Mouse (Mus musculus): ENCODE data around the gene Mgat3. TPM values are rescaled to one million over a fixed set of nuclear protein-coding genes. Genes with fewer than 3 reads are reported as not detected.

Gene Mgat3
- polyA plus RNA-seq, 1 experiment, result 19.2 TPM

- Histone ChIP-seq H3ac (ENCODE audit: control insufficient read depth, insufficient read length, low read depth) (no peak overlapping the region), H3K4me3 (ENCODE audit: insufficient read depth, poor library complexity, severe bottlenecking) (no peak overlapping the region), H3K27me3 (ENCODE audit: control insufficient read depth, insufficient read depth, insufficient read length) (no peaks in the 10 kb centered on the region), H3K79me3 (ENCODE audit: low read depth) (no peaks in the 10 kb centered on the region), H3K79me2 (ENCODE audit: control insufficient read depth, insufficient read depth) (no peaks in the 10 kb centered on the region), H3K36me3 (ENCODE audit: control insufficient read depth, insufficient read depth) (peaks cover 80% of the 10 kb centered on the region)
- TF ChIP-seq CTCF (IDR thresholded peaks at IDR 0.05; ENCODE audit: control insufficient read depth, insufficient read depth, insufficient read length) (no peak), CEBPB (IDR thresholded peaks at IDR 0.05; ENCODE audit: low read depth) (no peak), MYOG (IDR thresholded peaks at IDR 0.05; ENCODE audit: control insufficient read depth, extremely low read depth, insufficient read length) (no peak), FOSL1 (IDR thresholded peaks at IDR 0.05; ENCODE audit: insufficient read depth, low read length, poor library complexity, severe bottlenecking) (no peak), MAX (IDR thresholded peaks at IDR 0.05) (no peak), MYOD1 (IDR thresholded peaks at IDR 0.05; ENCODE audit: control insufficient read depth, insufficient read length, low read depth) (no peak), USF1 (IDR thresholded peaks at IDR 0.05; ENCODE audit: low read depth) (no peak)
Measured at GRCm38 (mm10) chr15:80158707-80159090, 14.8 kb upstream of the Mgat3 start.

DNA sequence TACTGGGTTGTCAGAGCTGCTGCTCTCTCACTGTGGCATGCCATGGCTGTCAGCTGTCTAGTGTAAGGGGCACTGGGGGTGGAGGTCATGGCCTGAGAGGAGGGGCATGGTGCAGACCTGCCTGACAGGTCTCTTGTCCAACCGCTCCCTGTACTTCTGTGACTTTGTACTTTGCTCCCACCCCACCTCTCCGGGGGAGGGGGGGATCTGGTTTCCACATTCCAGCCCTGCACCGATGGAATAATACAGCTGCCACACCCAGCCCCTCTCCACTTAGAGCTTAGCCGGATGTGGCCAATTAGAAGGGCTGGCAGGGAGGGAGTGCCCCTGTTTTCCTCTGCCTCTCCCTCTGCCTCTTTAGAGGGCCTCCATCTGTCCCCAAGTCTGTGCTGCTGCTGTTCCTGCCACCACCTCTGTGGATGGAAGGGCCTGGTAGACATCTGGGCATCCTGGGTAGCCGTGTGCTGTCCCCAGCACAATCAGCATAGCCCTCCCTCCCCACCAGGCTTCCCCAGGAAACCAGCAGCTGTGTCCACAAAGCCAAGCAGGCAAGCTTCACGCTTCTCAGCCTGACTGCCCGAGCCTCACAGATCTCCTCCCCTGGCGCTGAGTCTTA, 14.1 kb upstream of the Mgat3 start:
- no peaks in the 10 kb centered on the region for H3K79me2 ChIP-seq (ENCODE audit: control insufficient read depth, insufficient read depth)
- H3K27me3 ChIP-seq (ENCODE audit: control insufficient read depth, insufficient read depth, insufficient read length), result no peaks in the 10 kb centered on the region
- no peaks in the 10 kb centered on the region for H3K79me3 ChIP-seq (ENCODE audit: low read depth)
- no peak for TF ChIP-seq MYOG (IDR thresholded peaks at IDR 0.05; ENCODE audit: control insufficient read depth, extremely low read depth, insufficient read length)
- TF ChIP-seq MAX (IDR thresholded peaks at IDR 0.05), result peak; percentile 29
- TF ChIP-seq CTCF (IDR thresholded peaks at IDR 0.05; ENCODE audit: control insufficient read depth, insufficient read depth, insufficient read length), result no peak
- TF ChIP-seq MYOD1 (IDR thresholded peaks at IDR 0.05; ENCODE audit: control insufficient read depth, insufficient read length, low read depth), result peak; percentile 14
- H3ac ChIP-seq (ENCODE audit: control insufficient read depth, insufficient read length, low read depth), result peak overlapping the region; percentile 61
- H3K4me3 ChIP-seq (ENCODE audit: insufficient read depth, poor library complexity, severe bottlenecking), result no peak overlapping the region
- H3K36me3 ChIP-seq (ENCODE audit: control insufficient read depth, insufficient read depth), result peaks cover 73% of the 10 kb centered on the region

GRCm38 (mm10) chr15:80160223-80160622, 13.3 kb upstream of the Mgat3 start:
- Histone ChIP-seq H3K79me2 (ENCODE audit: control insufficient read depth, insufficient read depth) (no peaks in the 10 kb centered on the region), H3K36me3 (ENCODE audit: control insufficient read depth, insufficient read depth) (peaks cover 64% of the 10 kb centered on the region)
- no peak for TF ChIP-seq MYOD1 (IDR thresholded peaks at IDR 0.05; ENCODE audit: control insufficient read depth, insufficient read length, low read depth)
- no peak for TF ChIP-seq CEBPB (IDR thresholded peaks at IDR 0.05; ENCODE audit: low read depth)
- peak; percentile 92 for TF ChIP-seq MAX (IDR thresholded peaks at IDR 0.05)
- no peak for TF ChIP-seq MYOG (IDR thresholded peaks at IDR 0.05; ENCODE audit: control insufficient read depth, extremely low read depth, insufficient read length)
- peak; percentile 95 for TF ChIP-seq FOSL1 (IDR thresholded peaks at IDR 0.05; ENCODE audit: insufficient read depth, low read length, poor library complexity, severe bottlenecking)
- TF ChIP-seq USF1 (IDR thresholded peaks at IDR 0.05; ENCODE audit: low read depth), result no peak

GRCm38 (mm10) chr15:80160726-80161125, 12.8 kb upstream of the Mgat3 start:
- Histone ChIP-seq H3K36me3 (ENCODE audit: control insufficient read depth, insufficient read depth) (peaks cover 59% of the 10 kb centered on the region), H3ac (ENCODE audit: control insufficient read depth, insufficient read length, low read depth) (peak overlapping the region; percentile 35), H3K79me3 (ENCODE audit: low read depth) (no peaks in the 10 kb centered on the region), H3K27me3 (ENCODE audit: control insufficient read depth, insufficient read depth, insufficient read length) (no peaks in the 10 kb centered on the region), H3K79me2 (ENCODE audit: control insufficient read depth, insufficient read depth) (no peaks in the 10 kb centered on the region), H3K4me3 (ENCODE audit: insufficient read depth, poor library complexity, severe bottlenecking) (no peak overlapping the region)
- TF ChIP-seq CEBPB (IDR thresholded peaks at IDR 0.05; ENCODE audit: low read depth) (no peak), MAX (IDR thresholded peaks at IDR 0.05) (no peak), MYOD1 (IDR thresholded peaks at IDR 0.05; ENCODE audit: control insufficient read depth, insufficient read length, low read depth) (no peak), MYOG (IDR thresholded peaks at IDR 0.05; ENCODE audit: control insufficient read depth, extremely low read depth, insufficient read length) (no peak), USF1 (IDR thresholded peaks at IDR 0.05; ENCODE audit: low read depth) (no peak), CTCF (IDR thresholded peaks at IDR 0.05; ENCODE audit: control insufficient read depth, insufficient read depth, insufficient read length) (no peak)

More at GRCm38 (mm10) chr15:80160223-80160622, 13.3 kb upstream of the Mgat3 start:
- Histone ChIP-seq H3K79me3 (ENCODE audit: low read depth) (no peaks in the 10 kb centered on the region), H3K4me3 (ENCODE audit: insufficient read depth, poor library complexity, severe bottlenecking) (no peak overlapping the region), H3ac (ENCODE audit: control insufficient read depth, insufficient read length, low read depth) (peak overlapping the region; percentile 61), H3K27me3 (ENCODE audit: control insufficient read depth, insufficient read depth, insufficient read length) (no peaks in the 10 kb centered on the region)

- Histone ChIP-seq H3K4me3 (ENCODE audit: insufficient read depth, poor library complexity, severe bottlenecking) (no peak overlapping the region), H3K27me3 (ENCODE audit: control insufficient read depth, insufficient read depth, insufficient read length) (no peaks in the 10 kb centered on the region), H3K79me3 (ENCODE audit: low read depth) (no peaks in the 10 kb centered on the region), H3K79me2 (ENCODE audit: control insufficient read depth, insufficient read depth) (no peaks in the 10 kb centered on the region), H3ac (ENCODE audit: control insufficient read depth, insufficient read length, low read depth) (no peak overlapping the region), H3K36me3 (ENCODE audit: control insufficient read depth, insufficient read depth) (peaks cover 55% of the 10 kb centered on the region)
- TF ChIP-seq MAX (IDR thresholded peaks at IDR 0.05) (no peak), MYOD1 (IDR thresholded peaks at IDR 0.05; ENCODE audit: control insufficient read depth, insufficient read length, low read depth) (no peak), MYOG (IDR thresholded peaks at IDR 0.05; ENCODE audit: control insufficient read depth, extremely low read depth, insufficient read length) (no peak), CEBPB (IDR thresholded peaks at IDR 0.05; ENCODE audit: low read depth) (no peak), FOSL1 (IDR thresholded peaks at IDR 0.05; ENCODE audit: insufficient read depth, low read length, poor library complexity, severe bottlenecking) (no peak), CTCF (IDR thresholded peaks at IDR 0.05; ENCODE audit: control insufficient read depth, insufficient read depth, insufficient read length) (no peak), USF1 (IDR thresholded peaks at IDR 0.05; ENCODE audit: low read depth) (no peak)
Measured at GRCm38 (mm10) chr15:80161199-80161598, 12.3 kb upstream of the Mgat3 start.
